Comparison of ENCODE assay signal across 9 mouse cellular contexts in the genomic region with DNA sequence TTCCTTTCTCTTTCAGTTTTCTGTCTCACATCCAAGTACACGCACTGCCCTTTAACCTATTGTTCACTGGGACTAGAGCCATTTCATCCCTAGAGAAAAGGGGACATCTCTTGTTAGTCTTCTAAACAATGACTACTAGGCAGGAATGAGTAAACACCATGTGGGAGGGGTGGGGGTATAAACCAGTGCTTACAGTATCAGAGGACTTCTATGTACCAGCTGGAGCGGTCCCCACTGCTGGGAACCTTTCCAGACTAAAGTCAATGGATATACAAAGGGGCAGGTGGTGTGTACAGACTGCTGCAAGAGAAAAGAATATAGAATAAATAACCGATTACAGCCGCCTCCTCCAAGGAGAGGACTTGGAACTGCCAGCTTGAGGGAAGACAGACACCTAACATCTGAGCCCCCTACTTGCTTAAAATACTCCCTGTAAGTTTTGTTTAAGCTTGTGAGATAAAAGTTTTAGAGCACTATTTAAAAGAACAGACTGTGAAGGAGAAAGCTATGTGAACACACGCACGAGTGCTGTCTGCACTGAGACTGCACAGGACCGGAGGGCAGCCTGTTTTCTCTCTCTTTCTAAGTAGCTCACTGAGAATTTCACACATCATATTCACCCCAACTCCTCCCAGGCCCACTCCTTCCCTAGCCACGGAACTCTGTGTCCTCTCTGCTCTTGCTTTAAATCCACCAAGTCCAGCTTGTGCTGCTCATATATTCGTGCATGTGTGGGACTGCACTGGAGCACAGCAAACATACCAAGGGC. TPM values are rescaled to one million over a fixed set of nuclear protein-coding genes. Genes with fewer than 3 reads are reported as not detected.
DNase-seq lines count a peak whose midpoint lies in the region; ATAC-seq lines count a peak whose summit lies in the region.
"Had no signal": no experiment of that assay in that cellular context is flagged by ENCODE, and none has a peak within 500 bp of the region (broad histone marks: within the 10 kb centered on the region; RNA-seq: fewer than 3 reads in every experiment).

No protein-coding gene starts in this region.

- H3K27me3 ChIP-seq in liver, embryonic 16.5 days (ENCODE audit: control insufficient read depth, insufficient read depth, low read depth, low read length), result no peaks in the 10 kb centered on the region
- no peaks in the 10 kb centered on the region for H3K27me3 ChIP-seq in liver, embryonic 11.5 days (replicated peaks; ENCODE audit: control insufficient read depth, insufficient read depth, low read length)
- no peaks in the 10 kb centered on the region for H3K27me3 ChIP-seq in stomach, embryonic 16.5 days (ENCODE audit: control insufficient read depth, insufficient read depth, low read length)

- peak; percentile 72 for ATAC-seq in liver, embryonic 16.5 days (ENCODE audit: low read depth)
- ATAC-seq in liver, embryonic 11.5 days (replicated peaks; ENCODE audit: low FRiP score), result no peak
- peak; percentile 78 for ATAC-seq in stomach, embryonic 16.5 days (ENCODE audit: insufficient read depth, low FRiP score)
- ATAC-seq in inflammation-experienced regulatory T-cells, adult 6 months, result no peak

- 54% methylated on average over 9 of the region's 9 CpGs for WGBS in liver, embryonic 16.5 days (ENCODE audit: insufficient replicate concordance)
- WGBS in liver, embryonic 11.5 days, result 70% methylated on average over 9 of the region's 9 CpGs
- 23% methylated on average over 9 of the region's 9 CpGs for WGBS in stomach, embryonic 16.5 days

- peak; percentile 14 to 52 for DNase-seq in frontal cortex, postnatal 10 days (ENCODE audit: low spot score in 2 of 2)
- no peak for DNase-seq in frontal cortex, postnatal 36 days (ENCODE audit: low spot score in 2 of 2)
- no peak for DNase-seq in liver, embryonic 11.5 days (ENCODE audit: low spot score)
- DNase-seq in layer of hippocampus, adult 8-10 months (ENCODE audit: low spot score in 2 of 2), result peak; percentile 60 to 63
- DNase-seq in right cerebral cortex, postnatal 14 days, result no peak

- no peaks in the 10 kb centered on the region for H3K36me3 ChIP-seq in liver, embryonic 16.5 days (ENCODE audit: control insufficient read depth, insufficient read depth)
- no peaks in the 10 kb centered on the region for H3K36me3 ChIP-seq in liver, embryonic 11.5 days (ENCODE audit: control insufficient read depth, insufficient read depth, low read length)
- no peaks in the 10 kb centered on the region for H3K36me3 ChIP-seq in stomach, embryonic 16.5 days (ENCODE audit: control insufficient read depth, insufficient read depth, low read length)

- no peak overlapping the region for H3K4me3 ChIP-seq in liver, embryonic 16.5 days (ENCODE audit: low read depth, low read length)
- H3K4me3 ChIP-seq in liver, embryonic 11.5 days (ENCODE audit: low read depth, low read length), result no peak overlapping the region
- H3K4me3 ChIP-seq in stomach, embryonic 16.5 days (replicated peaks; ENCODE audit: low read length), result no peak overlapping the region
- H3K4me3 ChIP-seq: erythroblast, embryonic 14.5 days had no signal

- H3K4me1 ChIP-seq in liver, embryonic 16.5 days (ENCODE audit: control insufficient read depth, low read depth, low read length), result peaks cover 7% of the 10 kb centered on the region
- H3K4me1 ChIP-seq in liver, embryonic 11.5 days (replicated peaks; ENCODE audit: control insufficient read depth, insufficient read depth, low read length), result 0 out of 2 replicates have a peak, but pooled peaks cover 3% of the 10 kb centered on the region
- H3K4me1 ChIP-seq in stomach, embryonic 16.5 days (ENCODE audit: control insufficient read depth, insufficient read depth, low read length), result peaks cover 22% of the 10 kb centered on the region

- H3K9me3 ChIP-seq in liver, embryonic 16.5 days (replicated peaks; ENCODE audit: control insufficient read depth, low read length), result no peaks in the 10 kb centered on the region
- H3K9me3 ChIP-seq in liver, embryonic 11.5 days (ENCODE audit: control insufficient read depth, low read length), result no peaks in the 10 kb centered on the region
- no peaks in the 10 kb centered on the region for H3K9me3 ChIP-seq in stomach, embryonic 16.5 days (replicated peaks; ENCODE audit: control insufficient read depth, low read length)

- peak overlapping the region; percentile 39; the same call in 1 of the 2 replicates for H3K27ac ChIP-seq in liver, embryonic 16.5 days (ENCODE audit: low read length)
- H3K27ac ChIP-seq in liver, embryonic 11.5 days (ENCODE audit: low read depth, low read length), result no peak overlapping the region
- H3K27ac ChIP-seq in stomach, embryonic 16.5 days (ENCODE audit: low read length), result peak overlapping the region; percentile 87

- H3K4me2 ChIP-seq in liver, embryonic 16.5 days (ENCODE audit: low read depth, low read length), result no peak overlapping the region
- no peak overlapping the region for H3K4me2 ChIP-seq in liver, embryonic 11.5 days
- peak overlapping the region; percentile 30; the same call in 1 of the 2 replicates for H3K4me2 ChIP-seq in stomach, embryonic 16.5 days (ENCODE audit: low read depth, low read length)

- no peak overlapping the region for H3K9ac ChIP-seq in liver, embryonic 16.5 days (ENCODE audit: low read depth, low read length)
- no peak overlapping the region for H3K9ac ChIP-seq in liver, embryonic 11.5 days (ENCODE audit: low read depth, low read length)
- H3K9ac ChIP-seq in stomach, embryonic 16.5 days (ENCODE audit: low read length), result peak overlapping the region; percentile 50; the same call in 1 of the 2 replicates

RNA-seq across cellular contexts. Expression of a gene that starts 5.4 kb away (rescaled TPM):
- 0.95 and 1.1 TPM in 2 replicates for polyA plus RNA-seq in liver, embryonic 16.5 days (2015; fragmentation: Nextera tagmentation; extraction: Ambion mirVana)
- polyA plus RNA-seq in liver, embryonic 11.5 days (2014; fragmentation: Nextera tagmentation; extraction: Ambion mirVana), result 2.7 and 3.0 TPM in 2 replicates
- 10 to 100 TPM; 57.9 to 79.2 (median 69.1) TPM for total RNA-seq in layer of hippocampus, adult 8-10 months (2022)
- 7.9 and 8.0 TPM in 2 replicates for polyA plus RNA-seq in stomach, embryonic 16.5 days (2015; fragmentation: Nextera tagmentation; extraction: Ambion mirVana)
- 10 to 100 TPM in 1 of 3 experiments, 1 to 10 TPM in 2; 5.2 to 14.8 (median 7.4) TPM for polyA plus RNA-seq in inflammation-experienced regulatory T-cells, adult 6 months (2017; shearing (Covaris generic))
- polyA plus RNA-seq: erythroblast, embryonic 14.5 days had no signal

Comparison
In these comparisons a context has a peak if more than half of its experiments do, and no peak if none do; other contexts are left out.
1. DNase-seq: peak in frontal cortex, postnatal 10 days (2 of 2) and layer of hippocampus, adult 8-10 months (2 of 2); none in frontal cortex, postnatal 36 days (0 of 2), liver, embryonic 11.5 days (single experiment) and right cerebral cortex, postnatal 14 days (single experiment).
2. ATAC-seq: peak in liver, embryonic 16.5 days (single experiment) and stomach, embryonic 16.5 days (single experiment); none in liver, embryonic 11.5 days (single experiment) and inflammation-experienced regulatory T-cells, adult 6 months (single experiment).